Mouse (Mus musculus) spleen, postnatal 10 days (tissue): ENCODE results near the gene Bean1.
"Not testable (repeated sequence)": the region's sequence is repeated elsewhere in the genome, so short reads cannot be mapped to it uniquely, and the experiment has no call there.

Experiments
- DNase-seq, 2 experiments: peaks; one replicate each; pipeline ENCODE4 v3.0.0; 2021 to 2022; ENCODE audit warnings: low spot score in 2 of 2

Bean1 gene

GRCm38 (mm10) chr8:104242038-104242644, 71.9 kb downstream of the Bean1 start:
- DNase-seq: no peak

DNA sequence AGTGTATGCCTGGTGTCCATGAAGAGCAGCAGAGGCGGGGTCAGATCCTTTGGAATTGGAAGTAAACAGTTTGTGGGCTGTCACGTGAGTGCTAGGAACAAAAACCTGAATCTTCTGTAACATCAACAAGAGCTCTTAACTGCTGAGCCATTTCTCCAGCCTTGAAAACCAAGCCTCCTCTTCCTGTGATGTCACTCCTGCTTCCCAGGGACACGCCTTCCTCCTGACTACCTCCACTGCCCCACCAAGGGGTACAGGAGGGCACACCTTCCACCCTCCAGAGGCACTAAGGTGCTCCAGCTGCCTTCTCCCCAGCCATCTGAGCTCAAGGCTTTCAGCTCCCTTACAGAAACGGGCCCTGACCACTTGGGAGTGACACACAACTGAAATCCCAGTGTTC, 76.4 kb downstream of the Bean1 start:
- DNase-seq: no peak

- peak; percentile 45 to 86 for DNase-seq
Measured at GRCm38 (mm10) chr8:104247054-104247907, 77.0 kb downstream of the Bean1 start.

DNA sequence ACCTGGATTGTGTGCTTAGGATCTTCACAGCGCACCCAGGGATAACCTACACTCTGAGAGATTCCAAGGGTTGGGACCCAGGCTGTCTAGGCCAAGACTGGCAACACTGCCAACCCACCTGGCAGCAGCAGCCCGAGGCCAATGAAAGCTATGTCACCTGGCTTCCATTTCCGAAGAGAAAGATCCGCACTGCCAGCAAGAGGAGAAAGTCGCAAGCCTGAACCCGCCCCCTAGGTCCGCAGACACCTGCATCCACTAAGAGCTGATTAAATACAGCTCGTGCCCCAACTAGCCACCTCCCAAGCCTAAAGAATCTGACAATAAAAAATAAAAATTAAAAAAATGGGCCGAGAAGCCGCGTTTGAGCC, 77.7 kb downstream of the Bean1 start:
- peak; percentile 46 to 56 for DNase-seq

GRCm38 (mm10) chr8:104248276-104248675, 78.0 kb downstream of the Bean1 start, which contains the start of gene Tk2:
Tk2 (minus strand) TSS chr8:104248558.
- DNase-seq: peak; percentile 67 to 87

DNA sequence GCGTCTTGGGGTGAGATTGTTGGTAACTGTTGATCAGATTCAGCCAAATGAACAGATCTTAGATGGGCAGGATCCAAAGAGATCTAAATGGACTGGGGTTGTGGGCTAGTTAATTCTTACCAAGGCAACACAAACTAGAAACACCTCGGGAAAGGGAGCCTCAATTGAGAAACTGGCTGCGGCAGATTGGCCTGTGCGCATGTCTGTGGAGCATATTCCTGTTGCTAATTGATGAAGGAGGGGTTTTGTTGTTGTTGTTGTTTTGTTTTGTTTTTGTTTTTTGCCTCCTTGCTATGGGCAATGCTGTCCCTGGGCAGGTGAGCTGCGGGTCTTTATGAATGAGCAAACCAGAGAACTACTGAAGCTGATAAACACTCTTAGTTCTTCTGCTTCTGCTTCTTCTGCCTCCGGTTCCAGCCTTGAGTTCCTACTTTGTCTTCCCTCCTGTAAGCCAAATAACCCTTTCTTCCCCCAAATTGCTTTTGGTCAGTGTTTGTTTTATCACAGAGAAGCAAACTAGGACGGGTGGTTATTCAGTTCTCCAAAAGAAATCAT, 79.3 kb downstream of the Bean1 start:
- DNase-seq: no peak

GRCm38 (mm10) chr8:104250439-104251367, 80.5 kb downstream of the Bean1 start, which contains the start of gene Cklf:
Cklf (plus strand) TSS chr8:104250861.
- peak; percentile 85 to 92 for DNase-seq

- DNase-seq: peak; percentile 2 to 35
Measured at GRCm38 (mm10) chr8:104251461-104251860, 81.2 kb downstream of the Bean1 start.

DNA sequence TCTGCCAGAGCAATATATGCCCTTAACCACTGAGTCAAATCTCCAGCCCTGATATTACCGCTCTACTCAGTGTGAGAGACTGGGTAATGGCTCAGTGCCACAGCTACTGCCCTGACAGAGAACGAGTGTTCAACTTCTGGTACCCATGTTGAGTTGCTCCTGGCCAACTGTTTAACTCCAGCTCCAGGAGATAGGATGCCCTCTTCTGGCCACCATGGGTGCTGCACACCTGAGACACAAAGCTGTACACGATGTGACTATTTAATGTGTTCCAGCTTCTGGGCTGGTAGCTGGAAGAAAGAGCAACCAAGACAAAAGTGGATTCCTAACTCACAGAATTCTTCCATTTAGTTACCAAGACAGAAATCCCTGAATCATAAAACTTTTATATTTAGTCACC, 82.8 kb downstream of the Bean1 start:
- DNase-seq: peak in 1 of 2 experiments; percentile 78

- DNase-seq: not testable (repeated sequence)
Measured at GRCm38 (mm10) chr8:104261802-104262201, 91.6 kb downstream of the Bean1 start.

- DNase-seq: not testable (repeated sequence)
Measured at GRCm38 (mm10) chr8:104264271-104264935, 94.2 kb downstream of the Bean1 start.

DNA sequence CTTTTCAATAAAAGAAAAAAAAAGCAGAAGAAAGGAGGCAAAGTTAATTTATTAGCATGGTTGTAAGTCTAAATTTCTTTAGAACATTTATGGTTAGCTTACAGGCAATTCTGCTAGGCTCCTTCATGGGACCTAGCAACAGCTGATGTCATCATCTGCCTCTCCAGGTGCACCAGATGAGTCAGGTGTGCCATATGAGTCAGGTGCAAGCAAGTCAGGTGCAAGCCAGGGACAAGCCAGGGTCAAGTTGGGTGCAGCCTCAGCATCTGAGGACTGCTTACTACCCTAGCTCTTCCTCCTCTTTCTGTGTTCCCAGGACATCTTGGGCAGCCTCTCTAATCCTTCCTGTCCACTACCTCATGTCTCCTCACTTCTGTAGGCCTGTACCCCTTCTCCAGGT, 98.1 kb downstream of the Bean1 start:
- DNase-seq: no peak
